Mouse (Mus musculus) C2C12 (cell line): Measurements from ENCODE around the gene Thada. TPM values are rescaled to one million over a fixed set of nuclear protein-coding genes. Genes with fewer than 3 reads are reported as not detected.

Source experiments
- H3K27me3 ChIP-seq: one replicate; pipeline ENCODE4 v1.6.1; 2011; ENCODE audit not compliant: control insufficient read depth, insufficient read depth, insufficient read length
- H3K36me3 ChIP-seq: one replicate; pipeline ENCODE4 v1.6.1; 2011; ENCODE audit not compliant: control insufficient read depth, insufficient read depth
- H3K4me3 ChIP-seq: one replicate; pipeline ENCODE4 v1.5.1; 2011; ENCODE audit warnings: mild to moderate bottlenecking, control low read depth; ENCODE audit not compliant: poor library complexity, insufficient read depth, severe bottlenecking
- H3K79me2 ChIP-seq: one replicate; pipeline ENCODE4 v1.6.1; 2011; ENCODE audit not compliant: control insufficient read depth, insufficient read depth
- H3K79me3 ChIP-seq: one replicate; pipeline ENCODE4 v1.6.1; 2011; ENCODE audit warnings: low read depth, control low read depth
- H3ac ChIP-seq: one replicate; pipeline ENCODE3; 2011; ENCODE audit warnings: low read depth; ENCODE audit not compliant: control insufficient read depth, insufficient read length
- CEBPB ChIP-seq: IDR thresholded peaks from one replicate; pipeline ENCODE4 v1.6.1; 2011; ENCODE audit warnings: low read depth, mild to moderate bottlenecking, control low read depth, moderate library complexity
- CTCF ChIP-seq: IDR thresholded peaks from one replicate; pipeline ENCODE4 v1.5.1; 2011; ENCODE audit not compliant: control insufficient read depth, insufficient read depth, insufficient read length
- FOSL1 ChIP-seq: IDR thresholded peaks from one replicate; pipeline ENCODE4 v1.8.0; 2011; ENCODE audit warnings: mild to moderate bottlenecking, low read length; ENCODE audit not compliant: poor library complexity, insufficient read depth, severe bottlenecking
- MAX ChIP-seq: IDR thresholded peaks from one replicate; pipeline ENCODE4 v1.6.1; 2011; ENCODE audit warnings: mild to moderate bottlenecking, control low read depth
- MYOD1 ChIP-seq: IDR thresholded peaks from one replicate; pipeline ENCODE4 v1.6.1; 2011; ENCODE audit warnings: low read depth; ENCODE audit not compliant: control insufficient read depth, insufficient read length
- MYOG ChIP-seq: IDR thresholded peaks from one replicate; pipeline ENCODE4 v1.6.1; 2011; ENCODE audit not compliant: control insufficient read depth, insufficient read length; ENCODE audit errors: extremely low read depth
- USF1 ChIP-seq: IDR thresholded peaks from one replicate; pipeline ENCODE4 v1.6.1; 2011; ENCODE audit warnings: low read depth, mild to moderate bottlenecking, control low read depth, moderate library complexity
- polyA plus RNA-seq: library from polyadenylated mRNA; unstranded; fragments of >200 nt; fragmentation: generic; extraction: Trizol; gene quantifications from one replicate; pipeline ENCODE4 v1.2.1, GENCODE M21; 2012; ENCODE audit warnings: missing spikeins

The Thada gene
- polyA plus RNA-seq, 1 experiment: 7.3 TPM

DNA sequence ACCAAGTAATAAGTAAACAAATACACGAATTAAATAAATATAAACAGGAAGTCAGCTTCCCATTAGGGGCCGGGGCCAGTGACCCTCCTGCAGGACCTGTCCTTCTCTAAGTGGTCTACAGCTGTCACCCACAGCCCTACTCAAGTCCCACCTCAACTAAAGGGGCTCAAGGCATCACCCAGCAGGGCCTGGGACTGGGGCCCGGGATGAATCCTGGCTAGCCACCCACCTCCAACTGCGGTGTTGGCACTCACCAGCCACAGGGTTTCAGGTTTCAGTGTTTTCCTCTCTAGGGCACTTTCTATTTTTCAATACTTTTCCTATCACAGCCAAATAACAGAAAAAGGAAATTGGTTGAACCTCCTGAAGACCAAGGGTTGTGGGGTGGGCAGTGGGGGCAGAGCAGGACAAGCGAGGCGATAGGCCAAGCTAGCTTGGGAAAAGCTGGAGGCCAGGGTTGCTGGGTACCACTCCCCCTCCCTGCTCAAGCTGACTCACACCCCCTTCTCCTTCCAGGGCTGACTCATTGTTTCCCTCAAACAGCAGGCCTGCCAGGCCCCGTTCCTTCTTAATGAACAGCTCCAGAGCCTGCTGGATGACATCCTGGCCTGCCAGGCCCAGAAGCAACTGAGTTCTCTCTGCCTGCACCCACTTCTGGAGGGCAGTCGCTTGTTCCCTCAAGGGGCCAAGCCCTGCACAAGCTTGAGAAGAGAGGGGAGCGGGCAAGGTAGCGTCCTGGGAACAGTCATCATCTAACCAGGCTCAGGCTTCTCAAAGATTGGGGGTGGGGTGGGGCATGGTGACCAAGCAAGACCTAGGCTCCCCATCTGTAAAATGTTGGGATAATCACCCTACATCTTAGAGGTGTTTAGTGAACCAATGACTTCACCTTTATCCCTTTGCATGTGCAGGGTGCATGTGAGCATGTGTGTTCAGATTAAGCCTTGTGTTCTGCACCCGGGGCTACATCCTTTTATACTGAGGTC, 317.2 kb downstream of the Thada start:
- no peak overlapping the region for H3K4me3 ChIP-seq
- H3K36me3 ChIP-seq: no peaks in the 10 kb centered on the region
- H3K79me2 ChIP-seq: no peaks in the 10 kb centered on the region
- H3ac ChIP-seq: no peak overlapping the region
- no peaks in the 10 kb centered on the region for H3K79me3 ChIP-seq
- H3K27me3 ChIP-seq: no peaks in the 10 kb centered on the region
- TF ChIP-seq CTCF (no peak), MAX (peak; percentile 54), USF1 (no peak), MYOD1 (peak; percentile 14), FOSL1 (peak; percentile 89)

DNA sequence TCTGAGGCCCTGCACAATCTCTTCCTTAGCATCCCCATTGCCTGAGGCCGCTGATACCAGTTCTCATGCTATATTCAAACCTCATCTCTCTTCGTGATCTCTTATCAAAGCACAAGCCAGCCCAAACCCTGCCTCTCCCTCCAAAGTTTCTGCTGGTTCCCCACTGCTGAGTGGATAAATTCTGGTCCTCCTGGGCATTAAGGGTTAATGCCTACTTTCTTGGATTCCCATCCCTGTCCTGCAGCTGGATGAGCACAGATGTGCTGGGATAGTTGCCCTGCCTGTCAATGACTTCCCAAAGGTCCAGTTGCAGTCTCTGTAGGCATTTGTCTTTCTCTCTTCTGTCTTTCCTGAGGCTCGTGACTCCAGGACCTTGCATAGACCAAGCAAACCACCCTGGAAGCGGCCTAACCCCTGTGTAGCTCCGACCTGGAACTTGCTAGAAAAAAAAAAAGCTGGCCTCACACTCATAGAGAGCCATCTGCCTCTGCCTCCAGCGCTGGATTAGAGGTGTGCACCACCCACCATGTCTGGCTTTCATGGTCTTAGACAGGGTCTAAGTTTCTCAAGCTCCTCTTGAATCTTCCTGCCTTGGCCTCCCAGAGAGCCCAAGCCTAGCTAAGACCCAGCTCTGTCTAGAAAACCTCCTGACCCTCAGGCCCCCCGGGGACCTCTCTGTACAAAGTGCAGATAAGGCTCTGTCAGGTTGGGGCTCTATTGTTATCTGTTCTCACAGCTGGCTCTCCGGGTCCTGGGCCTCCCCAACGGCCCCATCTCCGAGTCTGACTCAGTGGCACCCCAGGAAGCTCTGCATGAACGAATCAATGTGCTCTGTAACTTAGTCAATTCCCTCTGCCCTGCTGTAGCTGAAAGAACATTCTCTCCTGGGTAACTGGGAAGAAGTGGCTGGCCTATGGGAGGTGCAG, 318.6 kb downstream of the Thada start:
- Histone ChIP-seq H3K79me2 (no peaks in the 10 kb centered on the region), H3K27me3 (no peaks in the 10 kb centered on the region), H3K4me3 (no peak overlapping the region), H3K36me3 (no peaks in the 10 kb centered on the region), H3K79me3 (no peaks in the 10 kb centered on the region), H3ac (no peak overlapping the region)
- no peak for TF ChIP-seq MAX
- no peak for TF ChIP-seq CEBPB
- TF ChIP-seq FOSL1: no peak
- no peak for TF ChIP-seq MYOG
- no peak for TF ChIP-seq MYOD1
- no peak for TF ChIP-seq CTCF
- TF ChIP-seq USF1: no peak

- H3K36me3 ChIP-seq: no peaks in the 10 kb centered on the region
- H3K4me3 ChIP-seq: no peak overlapping the region
- TF ChIP-seq CTCF: no peak
- no peak for TF ChIP-seq MYOG
- no peak for TF ChIP-seq USF1
- no peak for TF ChIP-seq MYOD1
- no peak for TF ChIP-seq MAX
- no peak for TF ChIP-seq CEBPB
- TF ChIP-seq FOSL1: no peak
- no peaks in the 10 kb centered on the region for H3K79me2 ChIP-seq
- H3ac ChIP-seq: no peak overlapping the region
- no peaks in the 10 kb centered on the region for H3K79me3 ChIP-seq
- H3K27me3 ChIP-seq: no peaks in the 10 kb centered on the region
Observed at GRCm38 (mm10) chr17:84146458-84147182, 319.4 kb downstream of the Thada start.

DNA sequence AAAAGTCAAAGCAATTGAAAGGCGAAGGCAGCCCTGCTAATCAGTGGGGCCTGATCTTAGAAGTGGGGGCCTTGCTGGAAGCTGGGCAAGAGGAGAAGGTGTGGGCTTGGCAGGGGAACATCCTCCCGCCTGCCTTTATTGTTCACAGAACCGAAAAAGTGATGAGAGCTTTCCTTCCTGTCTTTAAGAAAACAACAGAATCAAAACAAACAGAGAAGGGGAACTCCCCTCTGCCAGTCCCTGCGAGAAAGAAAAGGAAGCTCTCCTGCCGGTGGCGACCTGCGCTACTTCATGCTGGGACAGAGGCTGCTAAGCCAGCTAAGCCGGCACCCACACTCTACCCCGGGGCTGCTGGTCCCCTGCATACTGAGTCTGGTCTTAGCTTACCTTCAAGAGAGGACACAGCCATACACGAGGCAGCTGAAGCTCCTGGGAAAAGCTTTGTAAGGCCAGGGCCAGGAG, 320.1 kb downstream of the Thada start:
- no peaks in the 10 kb centered on the region for H3K79me3 ChIP-seq
- H3K27me3 ChIP-seq: no peaks in the 10 kb centered on the region
- H3K4me3 ChIP-seq: no peak overlapping the region
- H3K79me2 ChIP-seq: no peaks in the 10 kb centered on the region
- H3K36me3 ChIP-seq: no peaks in the 10 kb centered on the region
- no peak overlapping the region for H3ac ChIP-seq
- TF ChIP-seq FOSL1: no peak
- TF ChIP-seq MYOG: no peak
- no peak for TF ChIP-seq CTCF
- no peak for TF ChIP-seq MYOD1
- TF ChIP-seq MAX: no peak
- no peak for TF ChIP-seq USF1

- Histone ChIP-seq H3ac (no peak overlapping the region), H3K4me3 (no peak overlapping the region), H3K27me3 (no peaks in the 10 kb centered on the region), H3K79me2 (no peaks in the 10 kb centered on the region), H3K79me3 (no peaks in the 10 kb centered on the region), H3K36me3 (no peaks in the 10 kb centered on the region)
- TF ChIP-seq CEBPB: no peak
- no peak for TF ChIP-seq MYOG
- no peak for TF ChIP-seq USF1
- no peak for TF ChIP-seq MYOD1
- no peak for TF ChIP-seq FOSL1
- no peak for TF ChIP-seq CTCF
- no peak for TF ChIP-seq MAX
Observed at GRCm38 (mm10) chr17:84144762-84145599, 321.0 kb downstream of the Thada start.
